Mouse (Mus musculus): ENCODE measurements around the gene Anxa2. TPM values are rescaled to one million over a fixed set of nuclear protein-coding genes. Genes with fewer than 3 reads are reported as not detected.

Anxa2 gene
- polyA plus RNA-seq, 1 experiment from 2014 or later = 1,223 TPM

GRCm38 (mm10) chr9:69457143-69457542 is 3.7 kb downstream of the Anxa2 start:
- H3K4me1 ChIP-seq (ENCODE audit: control insufficient read depth, insufficient read depth, low read length) = peaks cover 55% of the 10 kb centered on the region
- H3K4me3 ChIP-seq (replicated peaks; ENCODE audit: low read length) = peak overlapping the region; percentile 20
- H3K27me3 ChIP-seq (ENCODE audit: control insufficient read depth, insufficient read depth, low read length) = no peaks in the 10 kb centered on the region
- H3K9ac ChIP-seq (ENCODE audit: low read length) = peak overlapping the region; percentile 53
- WGBS = 81% methylated on average over 3 of the region's 3 CpGs
- ATAC-seq (ENCODE audit: insufficient read depth, low FRiP score) = no peak
- H3K27ac ChIP-seq (ENCODE audit: low read length) = peak overlapping the region; percentile 95
- no peaks in the 10 kb centered on the region for H3K9me3 ChIP-seq (replicated peaks; ENCODE audit: control insufficient read depth, low read length)
- H3K36me3 ChIP-seq (ENCODE audit: control insufficient read depth, insufficient read depth, low read length) = 0 out of 2 replicates have a peak, but pooled peaks cover 2% of the 10 kb centered on the region
- H3K4me2 ChIP-seq (ENCODE audit: low read depth, low read length) = peak overlapping the region; percentile 70

- Histone ChIP-seq H3K4me1 (ENCODE audit: control insufficient read depth, insufficient read depth, low read length) (peaks cover 50% of the 10 kb centered on the region), H3K4me3 (replicated peaks; ENCODE audit: low read length) (peak overlapping the region; percentile 20), H3K36me3 (ENCODE audit: control insufficient read depth, insufficient read depth, low read length) (0 out of 2 replicates have a peak, but pooled peaks cover 6% of the 10 kb centered on the region), H3K9me3 (replicated peaks; ENCODE audit: control insufficient read depth, low read length) (no peaks in the 10 kb centered on the region), H3K27me3 (ENCODE audit: control insufficient read depth, insufficient read depth, low read length) (no peaks in the 10 kb centered on the region), H3K27ac (ENCODE audit: low read length) (peak overlapping the region; percentile 95), H3K9ac (ENCODE audit: low read length) (peak overlapping the region; percentile 53), H3K4me2 (ENCODE audit: low read depth, low read length) (peak overlapping the region; percentile 70)
- 13% methylated on average over 14 of the region's 14 CpGs for WGBS
- ATAC-seq (ENCODE audit: insufficient read depth, low FRiP score) = peak; percentile 23
Observed at GRCm38 (mm10) chr9:69457747-69458625, 4.6 kb downstream of the Anxa2 start.

GRCm38 (mm10) chr9:69458982-69459381 is 5.6 kb downstream of the Anxa2 start:
- H3K4me2 ChIP-seq (ENCODE audit: low read depth, low read length) = peak overlapping the region; percentile 70
- H3K36me3 ChIP-seq (ENCODE audit: control insufficient read depth, insufficient read depth, low read length) = 0 out of 2 replicates have a peak, but pooled peaks cover 6% of the 10 kb centered on the region
- 10% methylated on average over 2 of the region's 2 CpGs for WGBS
- peak; percentile 45 for ATAC-seq (ENCODE audit: insufficient read depth, low FRiP score)
- no peaks in the 10 kb centered on the region for H3K9me3 ChIP-seq (replicated peaks; ENCODE audit: control insufficient read depth, low read length)
- H3K27ac ChIP-seq (ENCODE audit: low read length) = peak overlapping the region; percentile 95
- 0 out of 2 replicates have a peak overlapping the region, but pooled peaks have one; percentile 6 for H3K9ac ChIP-seq (ENCODE audit: low read length)
- H3K4me1 ChIP-seq (ENCODE audit: control insufficient read depth, insufficient read depth, low read length) = peaks cover 54% of the 10 kb centered on the region
- no peak overlapping the region for H3K4me3 ChIP-seq (replicated peaks; ENCODE audit: low read length)
- no peaks in the 10 kb centered on the region for H3K27me3 ChIP-seq (ENCODE audit: control insufficient read depth, insufficient read depth, low read length)

- peak overlapping the region; percentile 95 for H3K27ac ChIP-seq (ENCODE audit: low read length)
- no peak overlapping the region for H3K9ac ChIP-seq (ENCODE audit: low read length)
- H3K4me3 ChIP-seq (replicated peaks; ENCODE audit: low read length) = no peak overlapping the region
- H3K27me3 ChIP-seq (ENCODE audit: control insufficient read depth, insufficient read depth, low read length) = no peaks in the 10 kb centered on the region
- ATAC-seq (ENCODE audit: insufficient read depth, low FRiP score) = no peak
- peak overlapping the region; percentile 23; the same call in 1 of the 2 replicates for H3K4me2 ChIP-seq (ENCODE audit: low read depth, low read length)
- H3K36me3 ChIP-seq (ENCODE audit: control insufficient read depth, insufficient read depth, low read length) = 0 out of 2 replicates have a peak, but pooled peaks cover 6% of the 10 kb centered on the region
- H3K9me3 ChIP-seq (replicated peaks; ENCODE audit: control insufficient read depth, low read length) = no peaks in the 10 kb centered on the region
- H3K4me1 ChIP-seq (ENCODE audit: control insufficient read depth, insufficient read depth, low read length) = peaks cover 58% of the 10 kb centered on the region
- 84% methylated on average over 7 of the region's 7 CpGs for WGBS
Observed at GRCm38 (mm10) chr9:69459876-69460275, 6.5 kb downstream of the Anxa2 start.

- peaks cover 58% of the 10 kb centered on the region for H3K4me1 ChIP-seq (ENCODE audit: control insufficient read depth, insufficient read depth, low read length)
Observed at GRCm38 (mm10) chr9:69463046-69463445, 9.6 kb downstream of the Anxa2 start.

GRCm38 (mm10) chr9:69464109-69464756 is 10.8 kb downstream of the Anxa2 start:
- no peaks in the 10 kb centered on the region for H3K27me3 ChIP-seq (ENCODE audit: control insufficient read depth, insufficient read depth, low read length)
- peak overlapping the region; percentile 56 for H3K27ac ChIP-seq (ENCODE audit: low read length)
- H3K9ac ChIP-seq (ENCODE audit: low read length) = no peak overlapping the region
- H3K4me1 ChIP-seq (ENCODE audit: control insufficient read depth, insufficient read depth, low read length) = peaks cover 58% of the 10 kb centered on the region
- 45% methylated on average over 6 of the region's 6 CpGs for WGBS
- no peaks in the 10 kb centered on the region for H3K9me3 ChIP-seq (replicated peaks; ENCODE audit: control insufficient read depth, low read length)
- peaks cover 11% of the 10 kb centered on the region; the same call in 1 of the 2 replicates for H3K36me3 ChIP-seq (ENCODE audit: control insufficient read depth, insufficient read depth, low read length)
- H3K4me2 ChIP-seq (ENCODE audit: low read depth, low read length) = no peak overlapping the region
- H3K4me3 ChIP-seq (replicated peaks; ENCODE audit: low read length) = no peak overlapping the region
- peak; percentile 51 for ATAC-seq (ENCODE audit: insufficient read depth, low FRiP score)

More at GRCm38 (mm10) chr9:69463046-69463445, 9.6 kb downstream of the Anxa2 start:
- no peak overlapping the region for H3K27ac ChIP-seq (ENCODE audit: low read length)
- H3K36me3 ChIP-seq (ENCODE audit: control insufficient read depth, insufficient read depth, low read length) = peaks cover 9% of the 10 kb centered on the region; the same call in 1 of the 2 replicates
- no peak overlapping the region for H3K4me3 ChIP-seq (replicated peaks; ENCODE audit: low read length)
- H3K4me2 ChIP-seq (ENCODE audit: low read depth, low read length) = no peak overlapping the region
- H3K9me3 ChIP-seq (replicated peaks; ENCODE audit: control insufficient read depth, low read length) = no peaks in the 10 kb centered on the region
- H3K9ac ChIP-seq (ENCODE audit: low read length) = no peak overlapping the region
- no peak for ATAC-seq (ENCODE audit: insufficient read depth, low FRiP score)
- 63% methylated on average over 2 of the region's 2 CpGs for WGBS
- no peaks in the 10 kb centered on the region for H3K27me3 ChIP-seq (ENCODE audit: control insufficient read depth, insufficient read depth, low read length)

- WGBS = 33% methylated on average over 4 of the region's 4 CpGs
- Histone ChIP-seq H3K4me1 (ENCODE audit: control insufficient read depth, insufficient read depth, low read length) (peaks cover 69% of the 10 kb centered on the region), H3K27me3 (ENCODE audit: control insufficient read depth, insufficient read depth, low read length) (no peaks in the 10 kb centered on the region), H3K9ac (ENCODE audit: low read length) (no peak overlapping the region), H3K4me2 (ENCODE audit: low read depth, low read length) (no peak overlapping the region), H3K4me3 (replicated peaks; ENCODE audit: low read length) (no peak overlapping the region), H3K27ac (ENCODE audit: low read length) (peak overlapping the region; percentile 82), H3K36me3 (ENCODE audit: control insufficient read depth, insufficient read depth, low read length) (peaks cover 15% of the 10 kb centered on the region; the same call in 1 of the 2 replicates), H3K9me3 (replicated peaks; ENCODE audit: control insufficient read depth, low read length) (no peaks in the 10 kb centered on the region)
- ATAC-seq (ENCODE audit: insufficient read depth, low FRiP score) = no peak
Observed at GRCm38 (mm10) chr9:69466098-69466497, 12.7 kb downstream of the Anxa2 start.

- Histone ChIP-seq H3K4me1 (ENCODE audit: control insufficient read depth, insufficient read depth, low read length) (peaks cover 83% of the 10 kb centered on the region), H3K4me3 (replicated peaks; ENCODE audit: low read length) (no peak overlapping the region), H3K9ac (ENCODE audit: low read length) (no peak overlapping the region), H3K27me3 (ENCODE audit: control insufficient read depth, insufficient read depth, low read length) (no peaks in the 10 kb centered on the region), H3K27ac (ENCODE audit: low read length) (peak overlapping the region; percentile 82), H3K9me3 (replicated peaks; ENCODE audit: control insufficient read depth, low read length) (no peaks in the 10 kb centered on the region), H3K36me3 (ENCODE audit: control insufficient read depth, insufficient read depth, low read length) (peaks cover 16% of the 10 kb centered on the region; the same call in 1 of the 2 replicates), H3K4me2 (ENCODE audit: low read depth, low read length) (no peak overlapping the region)
- WGBS = 43% methylated on average over 10 of the region's 10 CpGs
- ATAC-seq (ENCODE audit: insufficient read depth, low FRiP score) = peak; percentile 38
Observed at GRCm38 (mm10) chr9:69467310-69467939, 14.0 kb downstream of the Anxa2 start.
